Mouse (Mus musculus) left cerebral cortex, postnatal 4 days (tissue): Measurements from ENCODE around the gene Lin28a. TPM values are rescaled to one million over a fixed set of nuclear protein-coding genes. Genes with fewer than 3 reads are reported as not detected.

Experiments used
- DNase-seq: peaks from one replicate; pipeline ENCODE4 v3.0.0-alpha.2; 2022
- intact Hi-C: fragments of 180-260 bp; cut with DNase I; formaldehyde crosslinking; loops from one replicate; pipeline ENCODE4 v1.15.1; 2025
- total RNA-seq, 2 experiments: library from RNA; stranded (reverse); gene quantifications; 2 replicates each; pipeline ENCODE4 v1.2.3; 2021

Lin28a gene
- total RNA-seq, 2 experiments from 2014 or later: not detected

- DNase-seq: peak; percentile 70
- intact Hi-C loops: no loop called here
These were observed 1.2 kb upstream of the Lin28a start for GRCm38 (mm10) chr4:134019641-134020351.

GRCm38 (mm10) chr4:134019210-134019609 is 569 bp upstream of the Lin28a start:
- intact Hi-C loops: no loop called here

GRCm38 (mm10) chr4:134018038-134018778 is 433 bp downstream of the Lin28a start:
- DNase-seq: no peak
- intact Hi-C loops: no loop called here

More at GRCm38 (mm10) chr4:134019210-134019609, 569 bp upstream of the Lin28a start:
- peak; percentile 12 for DNase-seq

GRCm38 (mm10) chr4:134017201-134017865 is 1.3 kb downstream of the Lin28a start:
- no peak for DNase-seq
- intact Hi-C loops: no loop called here

- intact Hi-C loops: no loop called here
- no peak for DNase-seq
These were observed 1.9 kb downstream of the Lin28a start for GRCm38 (mm10) chr4:134016767-134017166.

- intact Hi-C loops: no loop called here
- DNase-seq: no peak
These were observed 2.4 kb downstream of the Lin28a start for GRCm38 (mm10) chr4:134016208-134016607.

- DNase-seq: no peak
- intact Hi-C loops: no loop called here
These were observed 5.6 kb downstream of the Lin28a start for GRCm38 (mm10) chr4:134012858-134013528.

- DNase-seq: no peak
These were observed 6.9 kb downstream of the Lin28a start for GRCm38 (mm10) chr4:134011450-134012414.

GRCm38 (mm10) chr4:134009709-134010108 is 8.9 kb downstream of the Lin28a start:
- intact Hi-C loops: no loop called here
- DNase-seq: no peak

More at GRCm38 (mm10) chr4:134011450-134012414, 6.9 kb downstream of the Lin28a start:
- intact Hi-C loops: no loop called here

GRCm38 (mm10) chr4:134006845-134007244 is 11.8 kb downstream of the Lin28a start:
- DNase-seq: no peak
- intact Hi-C loops: no loop called here

GRCm38 (mm10) chr4:134005581-134006358 is 12.9 kb downstream of the Lin28a start:
- intact Hi-C loops: no loop called here
- no peak for DNase-seq

- intact Hi-C loops: no loop called here
- DNase-seq: no peak
These were observed 15.7 kb downstream of the Lin28a start for GRCm38 (mm10) chr4:134002903-134003302.

- DNase-seq: no peak
- intact Hi-C loops: no loop called here
These were observed 16.4 kb downstream of the Lin28a start for GRCm38 (mm10) chr4:134002246-134002645.

- no peak for DNase-seq
- intact Hi-C loops: no loop called here
These were observed 16.9 kb downstream of the Lin28a start for GRCm38 (mm10) chr4:134001710-134002109.

- intact Hi-C loops: no loop called here
- DNase-seq: peak; percentile 97
These were observed 17.9 kb downstream of the Lin28a start, which contains the start of gene Dhdds for GRCm38 (mm10) chr4:134000466-134001438. Dhdds (minus strand) TSS chr4:134000918.

GRCm38 (mm10) chr4:133994697-133995096 is 23.9 kb downstream of the Lin28a start:
- no peak for DNase-seq
- intact Hi-C loops: no loop called here

GRCm38 (mm10) chr4:133991087-133991660 is 27.5 kb downstream of the Lin28a start:
- no peak for DNase-seq
- intact Hi-C loops: no loop called here
